Mouse (Mus musculus) neural tube, embryonic 15.5 days (tissue): ENCODE results near the gene Gm20715. TPM values are rescaled to one million over a fixed set of nuclear protein-coding genes. Genes with fewer than 3 reads are reported as not detected.
"Not testable (repeated sequence)": the region's sequence is repeated elsewhere in the genome, so short reads cannot be mapped to it uniquely, and the experiment has no call there.

Experiments
- ATAC-seq: fragments of 200-750 bp; cut with Nextera tagmentation; 2 replicates; pipeline ENCODE4 v1.8.0; 2017; ENCODE audit warnings: mild to moderate bottlenecking, moderate TSS enrichment, moderate library complexity; ENCODE audit not compliant: low FRiP score
- H3K27ac ChIP-seq: fragments of 300-500 bp; sonication (generic); replicated peaks from 2 replicates; pipeline ENCODE4 v1.5.1; 2015; ENCODE audit warnings: mild to moderate bottlenecking, inconsistent platforms
- H3K27me3 ChIP-seq: fragments of 300-500 bp; sonication (generic); replicated peaks from 2 replicates; pipeline ENCODE4 v1.6.1; 2015; ENCODE audit warnings: inconsistent platforms
- H3K36me3 ChIP-seq: fragments of 300-500 bp; sonication (generic); 2 replicates; pipeline ENCODE4 v1.6.1; 2015; ENCODE audit warnings: inconsistent platforms
- H3K4me1 ChIP-seq: fragments of 300-500 bp; sonication (generic); 2 replicates; pipeline ENCODE4 v1.6.1; 2015; ENCODE audit warnings: inconsistent platforms
- H3K4me2 ChIP-seq: fragments of 300-500 bp; sonication (generic); 2 replicates; pipeline ENCODE4 v1.6.1; 2015; ENCODE audit warnings: inconsistent platforms, mild to moderate bottlenecking, moderate library complexity
- H3K4me3 ChIP-seq: fragments of 300-500 bp; sonication (generic); replicated peaks from 2 replicates; pipeline ENCODE4 v1.5.1; 2015; ENCODE audit warnings: mild to moderate bottlenecking, inconsistent platforms
- H3K9ac ChIP-seq: fragments of 300-500 bp; sonication (generic); replicated peaks from 2 replicates; pipeline ENCODE4 v1.6.1; 2015; ENCODE audit warnings: mild to moderate bottlenecking, inconsistent platforms
- H3K9me3 ChIP-seq: fragments of 300-500 bp; sonication (generic); replicated peaks from 2 replicates; pipeline ENCODE4 v1.6.1; 2016; ENCODE audit warnings: inconsistent platforms
- WGBS: fragments of 180-500 bp; shearing (Covaris S2); methylation state at CpG from one replicate; pipeline ENCODE4 v1.1.7; 2015; ENCODE audit warnings: mixed read lengths; 5-methylcytosine and 5-hydroxymethylcytosine counted together
- polyA plus RNA-seq: library from polyadenylated mRNA; unstranded; fragments of >200 nt; fragmentation: Nextera tagmentation; extraction: Ambion mirVana; gene quantifications from 2 replicates; pipeline ENCODE4 v1.2.1, GENCODE M21; 2015

Gm20715 gene
- polyA plus RNA-seq, 1 experiment from 2014 or later = not detected

DNA sequence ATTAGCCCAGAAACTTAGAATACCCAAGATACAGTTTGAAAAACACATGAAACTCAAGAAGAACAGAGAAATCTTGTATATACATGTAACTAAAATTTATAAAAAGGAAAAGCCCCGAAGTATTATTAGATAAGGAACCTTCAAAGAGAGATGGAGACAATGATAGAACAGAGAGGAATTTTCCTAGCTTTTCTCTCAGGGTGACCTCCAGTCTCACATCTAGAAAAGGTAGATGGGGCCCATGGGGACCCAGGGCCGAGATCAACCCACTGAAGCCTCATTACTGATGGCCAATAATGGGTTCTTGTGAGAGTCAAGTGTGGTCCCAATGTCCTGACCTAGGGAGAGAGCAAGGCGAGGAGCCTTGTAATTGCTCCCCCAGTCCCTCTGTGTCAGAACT lies 28.3 kb downstream of the Gm20715 start, which contains the start of gene Olfr1344:
Gene Olfr1344, plus strand, starts transcription at position 301 of the 400 bp plus-strand sequence.
- H3K36me3 ChIP-seq = no peaks in the 10 kb centered on the region
- no peak within 1 kb of the TSS for H3K9ac ChIP-seq
- H3K4me2 ChIP-seq = no peak within 1 kb of the TSS
- H3K9me3 ChIP-seq = no peaks in the 10 kb centered on the region
- WGBS = 76% methylated on average over 3 of the region's 3 CpGs
- H3K4me1 ChIP-seq = peaks cover 19% of the 10 kb centered on the region
- no peak within 1 kb of the TSS for H3K4me3 ChIP-seq
- H3K27ac ChIP-seq = no peak within 1 kb of the TSS
- no peak for ATAC-seq
- H3K27me3 ChIP-seq = no peaks in the 10 kb centered on the region

- Histone ChIP-seq H3K9me3 (no peaks in the 10 kb centered on the region), H3K4me3 (no peak overlapping the region), H3K9ac (no peak overlapping the region), H3K4me2 (no peak overlapping the region), H3K27ac (no peak overlapping the region), H3K27me3 (no peaks in the 10 kb centered on the region), H3K4me1 (no peaks in the 10 kb centered on the region), H3K36me3 (no peaks in the 10 kb centered on the region)
- 77% methylated on average over 2 of the region's 2 CpGs for WGBS
- ATAC-seq = no peak
These were observed 31.1 kb downstream of the Gm20715 start for GRCm38 (mm10) chr7:6441173-6441572.

- Histone ChIP-seq H3K4me1 (no peaks in the 10 kb centered on the region), H3K27ac (no peak overlapping the region)
These were observed 37.7 kb downstream of the Gm20715 start for GRCm38 (mm10) chr7:6447771-6448170.

DNA sequence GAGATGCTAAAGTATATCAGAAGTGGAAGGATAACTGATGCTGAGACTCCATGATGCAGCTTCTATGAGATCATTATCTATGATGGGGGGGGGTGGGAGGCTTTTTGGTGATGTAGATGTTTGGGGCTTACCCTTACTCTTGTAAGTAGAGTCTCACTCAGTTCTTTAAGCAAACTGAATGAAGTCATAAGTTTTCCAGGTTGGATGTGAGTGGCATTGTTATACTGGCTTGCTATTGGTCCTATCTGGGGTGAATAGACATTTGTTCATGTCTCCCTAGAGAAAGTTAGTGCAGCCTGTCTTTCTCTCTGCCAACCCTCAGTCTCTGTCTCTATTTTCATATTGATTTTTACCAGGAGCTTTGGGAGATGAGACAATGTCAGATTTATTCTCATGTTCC lies 45.8 kb downstream of the Gm20715 start, which contains the start of gene Olfr1336:
Gene Olfr1336, plus strand, starts transcription at position 301 of the 400 bp plus-strand sequence.
- Histone ChIP-seq H3K4me3 (no peak within 1 kb of the TSS), H3K9me3 (no peaks in the 10 kb centered on the region), H3K27ac (no peak within 1 kb of the TSS), H3K36me3 (no peaks in the 10 kb centered on the region), H3K27me3 (no peaks in the 10 kb centered on the region), H3K4me2 (no peak within 1 kb of the TSS), H3K9ac (no peak within 1 kb of the TSS), H3K4me1 (no peaks in the 10 kb centered on the region)
- no peak for ATAC-seq

More at GRCm38 (mm10) chr7:6447771-6448170, 37.7 kb downstream of the Gm20715 start:
- no peaks in the 10 kb centered on the region for H3K36me3 ChIP-seq
- 89% methylated on average over 5 of the region's 5 CpGs for WGBS
- ATAC-seq = no peak
- H3K4me3 ChIP-seq = no peak overlapping the region
- H3K9me3 ChIP-seq = no peaks in the 10 kb centered on the region
- no peaks in the 10 kb centered on the region for H3K27me3 ChIP-seq
- no peak overlapping the region for H3K4me2 ChIP-seq
- no peak overlapping the region for H3K9ac ChIP-seq

DNA sequence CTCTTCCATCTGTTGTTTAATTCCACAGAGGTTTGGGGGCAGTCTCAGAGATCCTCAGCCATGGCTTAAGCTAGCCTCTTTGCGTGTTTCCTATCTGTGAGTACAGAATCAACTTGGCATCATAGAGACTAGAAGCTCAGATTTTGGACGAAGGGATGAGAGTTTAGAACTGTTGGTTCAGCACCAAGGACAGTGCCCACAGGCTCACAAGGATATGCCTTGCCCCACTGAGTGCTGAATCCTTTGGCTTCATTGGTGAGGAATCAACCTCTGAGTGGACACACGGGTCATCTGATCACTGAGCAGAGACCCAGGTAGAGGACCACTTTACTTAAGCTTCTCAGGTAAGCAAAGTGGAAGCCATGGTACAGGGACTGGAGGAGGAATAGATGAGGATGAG lies 46.3 kb downstream of the Gm20715 start:
- H3K9ac ChIP-seq = no peak overlapping the region
- no peak overlapping the region for H3K27ac ChIP-seq
- 44% methylated on average over 3 of the region's 3 CpGs for WGBS
- no peak overlapping the region for H3K4me2 ChIP-seq
- H3K4me1 ChIP-seq = no peaks in the 10 kb centered on the region
- no peak for ATAC-seq
- H3K4me3 ChIP-seq = no peak overlapping the region
- no peaks in the 10 kb centered on the region for H3K27me3 ChIP-seq
- no peaks in the 10 kb centered on the region for H3K9me3 ChIP-seq
- H3K36me3 ChIP-seq = no peaks in the 10 kb centered on the region

DNA sequence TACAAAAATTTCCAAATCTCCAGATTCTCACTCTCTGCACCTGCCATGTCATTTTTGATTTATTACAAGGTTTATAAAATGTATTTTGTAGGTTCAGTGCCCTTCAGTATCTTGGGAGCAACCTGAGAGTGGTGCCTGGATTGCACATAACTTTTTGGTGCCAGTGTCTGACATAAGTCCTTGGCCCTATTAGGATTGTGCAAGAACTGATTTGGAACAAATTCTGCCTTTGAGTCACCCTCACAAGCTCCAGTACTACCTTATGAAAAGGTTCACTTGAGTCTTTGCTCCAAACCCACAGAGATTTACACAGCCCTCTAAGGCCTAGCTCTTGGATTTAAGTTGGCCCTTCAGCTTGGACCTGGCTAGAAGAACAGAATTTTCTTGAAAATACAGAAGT lies 56.9 kb downstream of the Gm20715 start, which contains the start of gene Olfr1346:
Gene Olfr1346, plus strand, starts transcription at position 151 of the 400 bp plus-strand sequence.
- Histone ChIP-seq H3K27me3 (no peaks in the 10 kb centered on the region), H3K9ac (no peak within 1 kb of the TSS), H3K4me1 (no peaks in the 10 kb centered on the region), H3K4me3 (no peak within 1 kb of the TSS), H3K9me3 (no peaks in the 10 kb centered on the region), H3K27ac (no peak within 1 kb of the TSS), H3K36me3 (no peaks in the 10 kb centered on the region), H3K4me2 (no peak within 1 kb of the TSS)
- ATAC-seq = no peak

DNA sequence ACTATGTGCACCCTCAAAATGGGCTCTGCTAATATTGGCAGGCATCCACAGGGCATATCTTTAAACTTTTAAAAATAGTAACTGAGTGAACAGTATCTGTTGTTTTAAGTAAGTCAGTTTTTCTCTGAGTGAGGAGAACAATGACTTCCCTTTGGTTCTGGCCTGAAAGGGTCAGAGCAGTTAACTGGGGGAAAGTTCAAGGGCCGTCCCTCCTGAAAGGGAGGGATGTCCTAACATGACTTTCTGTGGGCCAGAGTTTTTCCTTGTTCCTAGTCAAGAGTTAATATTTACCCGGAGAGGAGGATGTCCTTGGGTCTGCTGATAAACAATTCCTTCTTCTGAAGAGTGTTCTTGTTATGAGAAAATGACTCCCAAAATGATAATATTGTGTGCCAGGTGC lies 67.6 kb downstream of the Gm20715 start:
- not testable (repeated sequence) for H3K36me3 ChIP-seq, ATAC-seq, H3K4me1 ChIP-seq, H3K4me3 ChIP-seq, H3K4me2 ChIP-seq, H3K27ac ChIP-seq, H3K27me3 ChIP-seq, H3K9me3 ChIP-seq, H3K9ac ChIP-seq
- WGBS = 74% methylated on average over 2 of the region's 2 CpGs

DNA sequence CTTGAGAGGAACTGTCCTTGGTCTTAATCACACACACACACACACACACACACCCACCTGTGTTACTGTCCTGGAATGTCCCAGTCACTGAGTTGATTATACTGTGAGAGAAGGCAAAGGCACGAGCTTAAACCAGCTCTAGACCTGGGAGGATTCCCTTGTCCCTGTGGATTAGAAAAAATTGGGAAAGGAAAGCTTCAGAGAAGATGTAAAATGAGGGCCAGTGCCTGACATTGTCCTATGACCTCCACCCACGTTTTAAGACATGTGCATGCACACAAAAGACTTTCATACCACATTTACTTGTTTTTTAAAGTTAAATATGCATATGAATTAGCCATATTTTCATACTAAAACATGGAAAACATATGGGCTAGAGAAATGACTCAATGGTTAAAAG lies 76.8 kb downstream of the Gm20715 start, which contains the start of gene Olfr5:
Gene Olfr5, minus strand, starts transcription at position 101 of the 400 bp plus-strand sequence.
- 39% methylated on average over 2 of the region's 2 CpGs for WGBS
- no peaks in the 10 kb centered on the region for H3K4me1 ChIP-seq
- no peaks in the 10 kb centered on the region for H3K36me3 ChIP-seq
- H3K4me3 ChIP-seq = no peak within 1 kb of the TSS
- no peaks in the 10 kb centered on the region for H3K27me3 ChIP-seq
- H3K9ac ChIP-seq = no peak within 1 kb of the TSS
- H3K9me3 ChIP-seq = no peaks in the 10 kb centered on the region
- no peak within 1 kb of the TSS for H3K4me2 ChIP-seq
- ATAC-seq = no peak
- no peak within 1 kb of the TSS for H3K27ac ChIP-seq

Other genes starting within 250 kb of the Gm20715 start
- gene Zfp444, start 238.1 kb upstream of the Gm20715 start, polyA plus RNA-seq = 80.3 and 86.4 TPM in 2 replicates
- not detected in 2 replicates for gene Galp, start 213.2 kb upstream of the Gm20715 start, polyA plus RNA-seq
- gene Zscan5b, start 188.0 kb upstream of the Gm20715 start, polyA plus RNA-seq = not detected in 2 replicates
- gene Epp13, start 157.6 kb upstream of the Gm20715 start, polyA plus RNA-seq = 0.37 TPM in 1 of 2 replicates, not detected in the other
- gene Zfp667, start 123.7 kb upstream of the Gm20715 start, polyA plus RNA-seq = 14.3 and 16.2 TPM in 2 replicates
- 12.7 and 13.7 TPM in 2 replicates for gene Zfp583, start 79.0 kb upstream of the Gm20715 start, polyA plus RNA-seq
- gene Gm3854, start 66.5 kb upstream of the Gm20715 start, polyA plus RNA-seq = 7.3 and 9.0 TPM in 2 replicates
- 4.0 and 5.9 TPM in 2 replicates for gene Zfp78, start 47.0 kb upstream of the Gm20715 start, polyA plus RNA-seq
- gene Zfp28, start 27.0 kb upstream of the Gm20715 start, polyA plus RNA-seq = 13.2 and 13.8 TPM in 2 replicates
- gene Smim17, start 11.6 kb upstream of the Gm20715 start, polyA plus RNA-seq = 7.8 and 9.5 TPM in 2 replicates
- 0.05 and 0.10 TPM in 2 replicates for gene Olfr1344, start 28.4 kb downstream of the Gm20715 start, polyA plus RNA-seq
- gene Olfr1336, start 45.9 kb downstream of the Gm20715 start, polyA plus RNA-seq = 0.03 TPM in 1 of 2 replicates, not detected in the other
- gene Olfr1346, start 56.8 kb downstream of the Gm20715 start, polyA plus RNA-seq = not detected in 2 replicates
- gene Olfr5, start 76.7 kb downstream of the Gm20715 start, polyA plus RNA-seq = not detected in 2 replicates
- not detected in 2 replicates for gene Olfr1347, start 89.5 kb downstream of the Gm20715 start, polyA plus RNA-seq
- not detected in 2 replicates for gene Olfr1348, start 98.5 kb downstream of the Gm20715 start, polyA plus RNA-seq
- not detected in 2 replicates for gene Olfr1349, start 112.7 kb downstream of the Gm20715 start, polyA plus RNA-seq
- gene Olfr1350, start 154.6 kb downstream of the Gm20715 start, polyA plus RNA-seq = not detected in 2 replicates